Comparison of ENCODE assay signal across 7 mouse cellular contexts in genomic region chr13:59769296-59770163, GRCm38 (mm10). TPM values are rescaled to one million over a fixed set of nuclear protein-coding genes. Genes with fewer than 3 reads are reported as not detected.
DNase-seq lines count a peak whose midpoint lies in the region; ATAC-seq and TF ChIP-seq lines count a peak whose summit lies in the region.

Gene Isca1, minus strand, starts transcription at chr13:59769810.

- H3K4me1 ChIP-seq in intestine, postnatal 0 days (replicated peaks; ENCODE audit: control insufficient read depth, insufficient read depth, low read length): peaks cover 8% of the 10 kb centered on the region
- peaks cover 37% of the 10 kb centered on the region for H3K4me1 ChIP-seq in midbrain, embryonic 12.5 days
- H3K4me1 ChIP-seq in small intestine, adult 2 months (ENCODE audit: control insufficient read depth, insufficient read depth, insufficient read length, low read length): peaks cover 26% of the 10 kb centered on the region

- H3K27me3 ChIP-seq in intestine, postnatal 0 days (replicated peaks; ENCODE audit: control insufficient read depth, insufficient read depth, low read length): no peaks in the 10 kb centered on the region
- H3K27me3 ChIP-seq in midbrain, embryonic 12.5 days: no peaks in the 10 kb centered on the region
- H3K27me3 ChIP-seq in small intestine, adult 2 months (ENCODE audit: control insufficient read depth, insufficient read depth, low read length): no peaks in the 10 kb centered on the region

- H3K9ac ChIP-seq in intestine, postnatal 0 days (ENCODE audit: low read depth, low read length): peak within 1 kb of the TSS; percentile 90
- peak within 1 kb of the TSS; percentile 83 for H3K9ac ChIP-seq in midbrain, embryonic 12.5 days (replicated peaks)

- H3K4me2 ChIP-seq in intestine, postnatal 0 days (replicated peaks; ENCODE audit: low read depth): peak within 1 kb of the TSS; percentile 80
- peak within 1 kb of the TSS; percentile 79 for H3K4me2 ChIP-seq in midbrain, embryonic 12.5 days (replicated peaks)

- H3K27ac ChIP-seq in intestine, postnatal 0 days (ENCODE audit: low read depth, low read length): peak within 1 kb of the TSS; percentile 100
- H3K27ac ChIP-seq in midbrain, embryonic 12.5 days (replicated peaks): peak within 1 kb of the TSS; percentile 97
- H3K27ac ChIP-seq in small intestine, adult 2 months (ENCODE audit: insufficient read depth, low read depth, low read length): peak within 1 kb of the TSS; percentile 96

- peak; percentile 15 for TF ChIP-seq POLR2A in small intestine, adult 2 months (IDR thresholded peaks at IDR 0.05; ENCODE audit: low read depth, low read length)

- peak; percentile 47 for TF ChIP-seq CTCF in intestine, postnatal 0 days (IDR thresholded peaks at IDR 0.05; ENCODE audit: low read depth)
- no peak for TF ChIP-seq CTCF in small intestine, adult 2 months (IDR thresholded peaks at IDR 0.05; ENCODE audit: extremely low read depth, insufficient read length, insufficient replicate concordance, low read depth, low read length)

- intact Hi-C loops in left cerebral cortex, postnatal 4 days (cut with DNase I): no loop called here

- peak; percentile 97 for ATAC-seq in intestine, postnatal 0 days
- ATAC-seq in midbrain, embryonic 12.5 days (ENCODE audit: low FRiP score, low read depth): peak; percentile 99

- DNase-seq in adrenal gland, adult 8-10 months: peak; percentile 98
- DNase-seq in embryo, embryonic 9.5 days (ENCODE audit: extremely low spot score): peak; percentile 100
- peak; percentile 75 for DNase-seq in gonadal fat pad, adult 2 months (ENCODE audit: low read depth)
- peak; percentile 99 for DNase-seq in left cerebral cortex, postnatal 4 days

- under 1% methylated on average over 91 of the region's 91 CpGs for WGBS in intestine, postnatal 0 days
- WGBS in midbrain, embryonic 12.5 days: under 1% methylated on average over 91 of the region's 91 CpGs
- under 1% methylated on average over 91 of the region's 91 CpGs for WGBS in small intestine, adult 2 months

- H3K9me3 ChIP-seq in intestine, postnatal 0 days (ENCODE audit: control insufficient read depth): no peaks in the 10 kb centered on the region
- H3K9me3 ChIP-seq in midbrain, embryonic 12.5 days: no peaks in the 10 kb centered on the region

- peaks cover 20% of the 10 kb centered on the region for H3K36me3 ChIP-seq in intestine, postnatal 0 days (ENCODE audit: control insufficient read depth, insufficient read depth)
- H3K36me3 ChIP-seq in midbrain, embryonic 12.5 days: peaks cover 14% of the 10 kb centered on the region; the same call in 1 of the 2 replicates
- peaks cover 15% of the 10 kb centered on the region for H3K36me3 ChIP-seq in small intestine, adult 2 months (ENCODE audit: control insufficient read depth, insufficient read depth, low read length)

- H3K4me3 ChIP-seq in intestine, postnatal 0 days (ENCODE audit: low read depth, low read length): peak within 1 kb of the TSS; percentile 86
- peak within 1 kb of the TSS; percentile 85 for H3K4me3 ChIP-seq in midbrain, embryonic 12.5 days
- peak within 1 kb of the TSS; percentile 68 for H3K4me3 ChIP-seq in small intestine, adult 2 months (ENCODE audit: low read depth, low read length)

RNA-seq across cellular contexts. Expression of gene Isca1, which starts in this region (rescaled TPM):
- 10 to 100 TPM; 66.6 to 87.4 (median 84.9) TPM for total RNA-seq in adrenal gland, adult 8-10 months (2022)
- 122 and 148 TPM in 2 replicates for polyA plus RNA-seq in gonadal fat pad, adult 2 months (2012; rRNA removed)
- 81.4 and 84.5 TPM in 2 replicates for polyA plus RNA-seq in intestine, postnatal 0 days (2015; fragmentation: Nextera tagmentation; extraction: Ambion mirVana)
- 10 to 100 TPM; 74.4 to 76.6 TPM for total RNA-seq in left cerebral cortex, postnatal 4 days (2021)
- polyA plus RNA-seq in midbrain, embryonic 12.5 days (2016; fragmentation: Nextera tagmentation; extraction: Ambion mirVana): 118 and 131 TPM in 2 replicates
- polyA plus RNA-seq in small intestine, adult 2 months (2012; rRNA removed): 28.8 and 40.1 TPM in 2 replicates

Comparison
In these comparisons a context has a peak if more than half of its experiments do, and no peak if none do; other contexts are left out.
1. Peak in every context shown above with its lines: DNase-seq, ATAC-seq, H3K4me3 ChIP-seq and H3K27ac ChIP-seq.